Mouse (Mus musculus): ENCODE measurements around the gene Gm5414.

Gene Gm5414
- long read RNA-seq, experiment 1 = 0 reads
- long read RNA-seq, experiment 2 = 0 reads

DNA sequence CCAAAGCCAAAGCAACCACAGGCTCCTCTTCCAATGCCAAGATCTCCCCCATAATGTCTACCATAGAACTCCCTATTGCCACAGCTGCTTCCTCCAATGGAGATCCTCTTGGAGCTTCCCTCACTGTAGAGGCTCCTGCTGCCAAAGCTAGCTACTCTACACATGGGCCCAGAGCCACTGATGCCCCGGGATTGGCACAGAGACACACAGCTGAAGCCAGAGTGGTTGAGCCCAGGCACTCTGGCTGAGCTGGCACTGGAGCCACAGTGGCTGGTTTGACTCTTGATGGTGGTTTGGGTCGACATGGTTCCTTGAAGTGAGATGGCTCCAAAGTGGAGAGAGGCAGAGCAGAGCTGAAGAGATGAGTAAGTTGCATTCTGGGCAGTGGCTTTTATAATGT lies at the start of gene Gm5414:
TSS of gene Gm5414 (minus strand) at position 305 of the 400 bp plus-strand sequence.
- intact Hi-C loops (cut with DNase I) = no loop called here

GRCm38 (mm10) chr15:101675978-101676377 lies 48.0 kb upstream of the Gm5414 start:
- intact Hi-C loops (cut with DNase I) = no loop called here

GRCm38 (mm10) chr15:101652736-101653265 lies 24.8 kb upstream of the Gm5414 start:
- intact Hi-C loops (cut with DNase I) = no loop called here

DNA sequence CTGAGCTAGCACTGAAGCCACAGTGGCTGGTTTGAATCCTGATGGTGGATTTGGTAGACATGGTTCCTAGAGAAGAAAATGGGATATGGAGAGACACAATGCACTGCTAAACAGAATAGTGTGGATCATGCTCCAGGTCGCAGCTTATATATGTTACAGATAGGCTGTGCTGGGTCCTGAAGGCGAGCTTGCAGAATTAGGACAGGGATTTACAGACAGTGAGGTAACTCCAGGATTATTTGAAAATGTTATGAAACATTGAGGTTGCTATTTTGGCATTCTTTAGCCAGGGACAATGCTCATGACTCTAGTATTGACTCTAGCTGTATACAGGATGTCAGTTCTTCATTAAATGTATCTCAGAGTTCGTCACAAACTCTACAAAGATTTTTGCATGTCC lies 19.3 kb upstream of the Gm5414 start, which contains the start of gene Gm5478:
TSS of gene Gm5478 (minus strand) at position 101 of the 400 bp plus-strand sequence.
- intact Hi-C loops (cut with DNase I) = no loop called here

DNA sequence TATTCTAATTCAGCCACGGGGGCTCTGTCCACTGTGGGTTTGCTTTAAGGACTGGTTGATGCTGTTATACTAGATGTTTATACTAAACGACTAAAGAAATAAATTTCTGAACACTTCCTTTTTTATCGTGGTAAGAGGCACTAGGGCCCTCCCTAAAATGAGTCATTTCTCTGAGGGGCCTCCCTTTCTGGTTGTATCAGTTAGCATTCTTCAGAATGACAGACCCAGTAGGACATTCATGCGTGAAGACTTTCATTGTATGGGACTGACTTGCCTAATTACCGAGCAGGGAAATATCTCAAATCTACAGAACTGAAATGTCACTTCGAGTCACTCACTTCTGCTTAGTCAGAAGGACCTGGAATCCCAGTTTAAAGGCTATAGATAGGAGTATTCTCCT lies 28.9 kb downstream of the Gm5414 start:
- intact Hi-C loops (cut with DNase I) = no loop called here

GRCm38 (mm10) chr15:101588216-101588615 lies 39.8 kb downstream of the Gm5414 start:
- intact Hi-C loops (cut with DNase I) = no loop called here

GRCm38 (mm10) chr15:101584456-101584855 lies 43.5 kb downstream of the Gm5414 start:
- intact Hi-C loops (cut with DNase I) = no loop called here

DNA sequence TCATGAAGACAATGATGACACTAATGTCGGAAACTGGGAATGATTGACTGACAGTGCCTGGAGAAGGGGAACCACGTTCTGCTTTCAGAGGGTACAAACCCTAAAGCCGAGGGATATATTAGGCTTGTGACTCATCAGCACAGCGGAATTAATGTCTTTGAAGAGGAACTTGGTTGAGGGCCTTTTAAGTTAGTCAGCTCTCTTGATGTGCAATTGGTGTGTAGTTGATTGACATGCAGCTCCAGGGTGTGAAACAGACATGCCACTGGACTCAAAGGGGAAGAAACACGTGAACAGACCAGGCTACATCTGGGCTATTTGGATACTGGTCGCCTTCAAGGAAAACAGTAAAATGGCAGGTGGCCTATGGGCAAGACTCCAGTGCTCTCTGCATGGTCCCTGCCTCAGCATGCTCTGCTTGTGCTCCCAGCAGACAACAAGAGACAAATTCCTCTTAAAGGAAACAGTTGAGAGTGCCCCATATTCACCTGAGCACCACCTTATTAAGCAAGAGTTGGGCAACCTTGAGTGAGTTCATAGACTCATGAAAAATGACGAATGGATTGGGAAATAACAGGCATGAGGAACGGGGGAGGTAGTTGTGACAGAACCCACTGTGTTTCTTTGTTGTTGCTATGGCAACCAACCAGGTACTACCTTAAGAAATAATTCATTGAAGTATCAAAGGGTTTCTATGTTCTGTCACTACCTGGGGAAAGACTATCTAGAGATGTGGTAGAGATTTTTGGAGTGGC lies 44.6 kb downstream of the Gm5414 start:
- intact Hi-C loops (cut with DNase I) = no loop called here

GRCm38 (mm10) chr15:101581701-101582100 lies 46.3 kb downstream of the Gm5414 start:
- intact Hi-C loops (cut with DNase I) = no loop called here

DNA sequence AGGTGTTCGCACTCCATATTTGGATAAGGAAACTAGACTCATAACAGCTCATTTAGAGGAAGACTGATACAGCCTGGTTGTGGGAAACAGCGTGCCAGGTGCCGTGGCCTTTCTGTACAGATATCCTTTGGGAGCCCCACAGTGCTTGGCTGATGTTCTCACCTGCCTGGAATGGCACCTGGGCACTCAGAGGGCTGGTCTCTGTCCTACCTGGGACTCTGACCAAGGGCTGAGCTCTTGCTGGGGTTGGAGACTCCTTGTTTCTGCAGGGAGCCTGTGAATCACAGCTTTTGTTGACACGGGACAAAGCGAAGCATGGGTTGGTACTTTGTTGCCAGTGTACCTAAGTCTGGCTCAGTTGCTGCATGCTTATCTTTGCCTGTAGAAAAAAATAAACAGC lies 52.5 kb downstream of the Gm5414 start:
- intact Hi-C loops (cut with DNase I) = no loop called here

Small RNA genes lying within 50 kb of the gene (microRNA-seq; reads per million reads assigned to microRNA genes)
- gene Gm44383 (0 reads per million in 2 experiments), gene Gm44479 (0 reads per million in 2 experiments)

All from adrenal gland (tissue).